Mouse (Mus musculus) Patski (cell line): Measurements from ENCODE around the gene Gm28308. TPM values are rescaled to one million over a fixed set of nuclear protein-coding genes. Genes with fewer than 3 reads are reported as not detected.

Source experiments
- ATAC-seq: fragments of 100-300 bp; one replicate; pipeline ENCODE4 v1.8.0; 2021
- CTCF ChIA-PET: fragments of 350-600 bp; sonication (Branson Sonifier 250); formaldehyde crosslinking; loops from one replicate; lab custom pipeline; 2022; ENCODE audit warnings: inconsistent platforms; lab: Charles Lee
- POLR2A ChIA-PET: fragments of 350-600 bp; sonication (Branson Sonifier 250); formaldehyde crosslinking; loops from one replicate; lab custom pipeline; 2022; ENCODE audit warnings: antibody characterized with exemption, inconsistent platforms; lab: Charles Lee
- DNase-seq: peaks from one replicate; pipeline ENCODE4 v3.0.0-alpha.2; 2011; ENCODE audit warnings: low read depth, low spot score
- H3K27me3 ChIP-seq: fragments of 371-371 bp; one replicate; pipeline ENCODE4 v1.5.1; 2021
- CTCF ChIP-seq: fragments of 100-300 bp; IDR thresholded peaks from one replicate; pipeline ENCODE4 v1.5.1; 2021
- in situ Hi-C: fragments of 300-500 bp; cut with MboI; formaldehyde crosslinking; loops from 3 replicates; pipeline ENCODE4 v1.11.1; 2018; ENCODE audit warnings: low pct_unique_long_range_greater_than_20kb, mixed read lengths
- polyA plus RNA-seq: library from polyadenylated mRNA; unstranded; gene quantifications from one replicate; pipeline ENCODE4 v1.2.3, GENCODE M21; 2021

Gene Gm28308
- polyA plus RNA-seq, 1 experiment from 2014 or later, result 8.7 TPM

- no peak for TF ChIP-seq CTCF
- no peak for DNase-seq
- in situ Hi-C loops, result no loop called here
- ChIA-PET CTCF (interaction anchor here (0.8 to 1.9 kb wide), 7 partner anchors 12 to 80 kb away, joined by 3 to 6 read pairs (median 4); partner anchors contain the start of genes 5730596B20Rik and Hoxa10), POLR2A (interaction anchor here (0.8 to 2.3 kb wide), 10 partner anchors 11 to 152 kb away, joined by 3 to 16 read pairs (median 6); partner anchors contain the start of genes 5730596B20Rik and Skap2)
- no peak for ATAC-seq
- no peaks in the 10 kb centered on the region for H3K27me3 ChIP-seq
These were observed 52.4 kb downstream of the Gm28308 start for GRCm38 (mm10) chr6:52160511-52161335.

GRCm38 (mm10) chr6:52159979-52160378 lies 53.2 kb downstream of the Gm28308 start:
- H3K27me3 ChIP-seq, result no peaks in the 10 kb centered on the region
- DNase-seq, result no peak
- in situ Hi-C loops, result no loop called here
- ATAC-seq, result peak; percentile 29
- CTCF ChIA-PET, result interaction anchor here (1.0 to 1.9 kb wide), 5 partner anchors 18 to 81 kb away, joined by 3 to 6 read pairs (median 4); partner anchors contain the start of genes 5730596B20Rik and Hoxa10
- no peak for TF ChIP-seq CTCF
- POLR2A ChIA-PET, result interaction anchor here (0.6 to 2.2 kb wide), 7 partner anchors 18 to 151 kb away, joined by 3 to 8 read pairs (median 6); partner anchors contain the start of genes 5730596B20Rik and Skap2

- in situ Hi-C loops, result no loop called here
- ChIA-PET CTCF (interaction anchor here (1.2 to 1.9 kb wide), 3 partner anchors 19 to 38 kb away, joined by 3 to 6 read pairs (median 4); partner anchors contain the start of gene 5730596B20Rik), POLR2A (interaction anchor here (0.6 to 1.6 kb wide), 10 partner anchors 13 to 157 kb away, joined by 3 to 8 read pairs (median 4); partner anchors contain the start of genes 5730596B20Rik and Hoxa6)
- H3K27me3 ChIP-seq, result no peaks in the 10 kb centered on the region
- ATAC-seq, result peak; percentile 13
- TF ChIP-seq CTCF, result no peak
- no peak for DNase-seq
These were observed 53.9 kb downstream of the Gm28308 start for GRCm38 (mm10) chr6:52159164-52159761.

- no peak for TF ChIP-seq CTCF
- POLR2A ChIA-PET, result interaction anchor here (0.6 to 1.5 kb wide), 10 partner anchors 9 to 156 kb away, joined by 3 to 7 read pairs (median 3); partner anchors contain the start of genes 5730596B20Rik and Hoxa6
- CTCF ChIA-PET, result interaction anchor here (1.2 to 1.9 kb wide), 3 partner anchors 19 to 39 kb away, joined by 3 to 6 read pairs (median 4); partner anchors contain the start of gene 5730596B20Rik
- DNase-seq (no peak), ATAC-seq (peak; percentile 70)
- H3K27me3 ChIP-seq, result no peaks in the 10 kb centered on the region
- in situ Hi-C loops, result no loop called here
These were observed 54.7 kb downstream of the Gm28308 start, which contains the start of gene Hoxa1 for GRCm38 (mm10) chr6:52158276-52159051. Gene Hoxa1, minus strand, starts transcription at chr6:52158317.

GRCm38 (mm10) chr6:52157466-52158275 lies 55.5 kb downstream of the Gm28308 start:
- TF ChIP-seq CTCF, result no peak
- in situ Hi-C loops, result no loop called here
- ChIA-PET CTCF (no interaction called here), POLR2A (interaction anchor here (1.0 to 1.5 kb wide), 3 partner anchors 10 to 54 kb away, joined by 3 to 6 read pairs (median 3); partner anchors contain the start of gene 5730596B20Rik)
- DNase-seq, result no peak
- peak; percentile 19 for ATAC-seq
- H3K27me3 ChIP-seq, result no peaks in the 10 kb centered on the region

GRCm38 (mm10) chr6:52156551-52157200 lies 56.5 kb downstream of the Gm28308 start:
- ChIA-PET CTCF (no interaction called here), POLR2A (interaction anchor here (0.6 kb wide), 1 partner anchor 245 kb away, joined by 3 read pairs; no protein-coding TSS in a partner anchor)
- ATAC-seq, result no peak
- H3K27me3 ChIP-seq, result no peaks in the 10 kb centered on the region
- no peak for DNase-seq
- in situ Hi-C loops, result no loop called here
- no peak for TF ChIP-seq CTCF

- TF ChIP-seq CTCF, result no peak
- in situ Hi-C loops, result no loop called here
- no peak for ATAC-seq
- H3K27me3 ChIP-seq, result no peaks in the 10 kb centered on the region
- no peak for DNase-seq
- ChIA-PET POLR2A (no interaction called here), CTCF (no interaction called here)
These were observed 57.7 kb downstream of the Gm28308 start for GRCm38 (mm10) chr6:52155471-52155870.

GRCm38 (mm10) chr6:52154044-52154443 lies 59.1 kb downstream of the Gm28308 start:
- in situ Hi-C loops, result no loop called here
- TF ChIP-seq CTCF, result no peak
- DNase-seq (no peak), ATAC-seq (no peak)
- no peaks in the 10 kb centered on the region for H3K27me3 ChIP-seq
- POLR2A ChIA-PET, result no interaction called here
- CTCF ChIA-PET, result no interaction called here
